Mouse (Mus musculus) large intestine, adult 2 months (tissue): ENCODE data around the gene Amh. TPM values are rescaled to one million over a fixed set of nuclear protein-coding genes. Genes with fewer than 3 reads are reported as not detected.

ENCODE experiments used
- DNase-seq: peaks from one replicate; pipeline ENCODE4 v3.0.0-alpha.2; 2012; ENCODE audit warnings: low read depth, low spot score
- WGBS: fragments of 180-500 bp; shearing (Covaris S2); methylation state at CpG from one replicate; pipeline ENCODE4 v1.1.7; 2018; 5-methylcytosine and 5-hydroxymethylcytosine counted together
- polyA plus RNA-seq: library from polyadenylated mRNA; depleted of rRNA; stranded (reverse); fragments of >200 nt; gene quantifications from 2 replicates; pipeline ENCODE4 v1.2.3, GENCODE M21; 2012; rRNA removed

Amh gene
- polyA plus RNA-seq, 1 experiment: 0.63 TPM

- WGBS: 4% methylated on average over 46 of the region's 51 CpGs
- no peak for DNase-seq
Measured at GRCm38 (mm10) chr10:80843931-80844547, 39.0 kb downstream of the Amh start, which contains the start of gene Lingo3. Gene Lingo3 (minus strand): TSS chr10:80844039.

- 75% methylated on average over 8 of the region's 8 CpGs for WGBS
- no peak for DNase-seq
Measured at GRCm38 (mm10) chr10:80845055-80845693, 40.1 kb downstream of the Amh start.

GRCm38 (mm10) chr10:80845732-80846131, 40.7 kb downstream of the Amh start:
- WGBS: 58% methylated on average over 12 of the region's 12 CpGs
- no peak for DNase-seq

- no peak for DNase-seq
- WGBS: 5% methylated on average over 10 of the region's 10 CpGs
Measured at GRCm38 (mm10) chr10:80848571-80848970, 43.5 kb downstream of the Amh start.

- DNase-seq: peak; percentile 62
- under 1% methylated on average over 81 of the region's 81 CpGs for WGBS
Measured at GRCm38 (mm10) chr10:80854913-80855748, 50.1 kb downstream of the Amh start, which contains the start of the genes Lsm7 and Sppl2b. Gene Lsm7 (minus strand): TSS chr10:80855209. Gene Sppl2b (plus strand): TSS chr10:80855275.

GRCm38 (mm10) chr10:80855749-80856073, 50.7 kb downstream of the Amh start:
- DNase-seq: no peak
- WGBS: 9% methylated on average over 11 of the region's 11 CpGs

- DNase-seq: no peak
Measured at GRCm38 (mm10) chr10:80856267-80856666, 51.2 kb downstream of the Amh start.

GRCm38 (mm10) chr10:80856908-80857307, 51.9 kb downstream of the Amh start:
- WGBS: 55% methylated on average over 5 of the region's 5 CpGs
- DNase-seq: no peak

More at GRCm38 (mm10) chr10:80856267-80856666, 51.2 kb downstream of the Amh start:
- 49% methylated on average over 3 of the region's 3 CpGs for WGBS

Other genes starting within 250 kb of the Amh start
- 35.4 and 42.4 TPM in 2 replicates for gene Rexo1, start 243.7 kb upstream of the Amh start, polyA plus RNA-seq
- 12.6 and 12.8 TPM in 2 replicates for gene Klf16, start 227.9 kb upstream of the Amh start, polyA plus RNA-seq
- 214 and 233 TPM in 2 replicates for gene Abhd17a, start 214.9 kb upstream of the Amh start, polyA plus RNA-seq
- 129 and 145 TPM in 2 replicates for gene Scamp4, start 202.4 kb upstream of the Amh start, polyA plus RNA-seq
- gene Adat3, start 202.4 kb upstream of the Amh start, polyA plus RNA-seq: 11.8 and 14.6 TPM in 2 replicates
- gene Gm49322, start 199.2 kb upstream of the Amh start, polyA plus RNA-seq: 3.5 and 3.7 TPM in 2 replicates
- gene Csnk1g2, start 182.4 kb upstream of the Amh start, polyA plus RNA-seq: 184 and 212 TPM in 2 replicates
- 49.0 and 56.2 TPM in 2 replicates for gene Btbd2, start 148.2 kb upstream of the Amh start, polyA plus RNA-seq
- gene Mknk2, start 127.1 kb upstream of the Amh start, polyA plus RNA-seq: 112 and 121 TPM in 2 replicates
- 39.2 and 40.8 TPM in 2 replicates for gene Mob3a, start 103.3 kb upstream of the Amh start, polyA plus RNA-seq
- 22.8 and 30.0 TPM in 2 replicates for gene Izumo4, start 103.1 kb upstream of the Amh start, polyA plus RNA-seq
- 75.1 and 109 TPM in 2 replicates for gene Ap3d1, start 63.0 kb upstream of the Amh start, polyA plus RNA-seq
- gene Dot1l, start 50.0 kb upstream of the Amh start, polyA plus RNA-seq: 20.0 and 29.6 TPM in 2 replicates
- gene Sf3a2, start 7.0 kb upstream of the Amh start, polyA plus RNA-seq: 26.8 and 30.3 TPM in 2 replicates
- gene Plekhj1, start 6.6 kb upstream of the Amh start, polyA plus RNA-seq: 50.7 and 54.0 TPM in 2 replicates
- gene Jsrp1, start 8.3 kb downstream of the Amh start, polyA plus RNA-seq: not detected in 2 replicates
- 980 and 1,000 TPM in 2 replicates for gene Oaz1, start 21.4 kb downstream of the Amh start, polyA plus RNA-seq
- gene Lingo3, start 38.8 kb downstream of the Amh start, polyA plus RNA-seq: 0.04 and 0.05 TPM in 2 replicates
- 114 and 134 TPM in 2 replicates for gene Lsm7, start 50.0 kb downstream of the Amh start, polyA plus RNA-seq
- gene Sppl2b, start 50.0 kb downstream of the Amh start, polyA plus RNA-seq: 48.4 and 72.7 TPM in 2 replicates
- 0.21 and 0.32 TPM in 2 replicates for gene Tmprss9, start 66.6 kb downstream of the Amh start, polyA plus RNA-seq
- gene Timm13, start 95.7 kb downstream of the Amh start, polyA plus RNA-seq: 199 and 214 TPM in 2 replicates
- 26.1 and 34.1 TPM in 2 replicates for gene Lmnb2, start 113.0 kb downstream of the Amh start, polyA plus RNA-seq
- 18.3 and 23.8 TPM in 2 replicates for gene Gadd45b, start 124.8 kb downstream of the Amh start, polyA plus RNA-seq
- gene Gng7, start 209.7 kb downstream of the Amh start, polyA plus RNA-seq: 0.83 and 1.1 TPM in 2 replicates
- 0.22 and 0.36 TPM in 2 replicates for gene Diras1, start 220.4 kb downstream of the Amh start, polyA plus RNA-seq
- gene Slc39a3, start 232.2 kb downstream of the Amh start, polyA plus RNA-seq: 26.3 and 26.5 TPM in 2 replicates